In the genomic region with DNA sequence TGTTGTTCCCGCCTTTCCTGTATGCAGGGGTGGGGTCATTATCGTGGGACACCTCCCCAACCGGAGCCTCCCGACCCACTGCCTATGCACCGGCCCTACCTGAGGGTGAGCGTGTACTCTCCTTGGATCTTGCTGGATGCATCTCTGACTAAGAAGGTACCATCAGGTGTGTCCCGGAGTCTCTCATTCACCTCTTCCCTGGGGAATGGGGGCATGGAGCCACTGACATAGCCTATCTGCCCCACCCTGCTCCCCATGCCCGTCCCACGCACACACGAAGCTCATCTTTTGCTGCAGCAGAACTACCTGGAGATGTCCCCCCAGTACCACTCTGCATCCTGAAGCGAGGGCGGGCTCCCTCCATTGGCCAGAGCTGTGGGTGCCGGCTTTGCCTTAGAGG, we compare ENCODE assay signal across 19 mouse cellular contexts. TPM values are rescaled to one million over a fixed set of nuclear protein-coding genes. Genes with fewer than 3 reads are reported as not detected.
"Had no signal": no experiment of that assay in that cellular context is flagged by ENCODE, and none has a peak within 500 bp of the region (broad histone marks: within the 10 kb centered on the region; RNA-seq: fewer than 3 reads in every experiment).

No protein-coding gene starts in this region.

- H3K9me3 ChIP-seq: midbrain, embryonic 10.5 days; midbrain, embryonic 12.5 days; neural tube, embryonic 13.5 days; neural tube, embryonic 15.5 days; stomach, embryonic 15.5 days had no signal

- ATAC-seq: midbrain, embryonic 16.5 days had no signal

- H3K27me3 ChIP-seq: stomach, embryonic 15.5 days had no signal

- H3K4me3 ChIP-seq: midbrain, embryonic 10.5 days; midbrain, embryonic 12.5 days; myocyte; neural tube, embryonic 13.5 days; neural tube, embryonic 15.5 days; stomach, embryonic 15.5 days had no signal

- H3K4me2 ChIP-seq: lung, embryonic 14.5 days; midbrain, embryonic 12.5 days; neural tube, embryonic 13.5 days; neural tube, embryonic 15.5 days; stomach, embryonic 15.5 days had no signal

- DNase-seq: lung, adult 18-20 months; lung, embryonic 14.5 days; lung, postnatal 10 days; lung, postnatal 4 days; midbrain, embryonic 14.5 days; retina, postnatal 1 day; right cerebral cortex, postnatal 14 days; thymus, adult 2 months; thymus, postnatal 25 days; thymus, postnatal 4 days had no signal

- H3K27ac ChIP-seq: midbrain, embryonic 10.5 days; midbrain, embryonic 12.5 days; neural tube, embryonic 13.5 days; neural tube, embryonic 15.5 days; stomach, embryonic 15.5 days; stomach, postnatal 0 days had no signal

- H3K9ac ChIP-seq: lung, embryonic 14.5 days; midbrain, embryonic 12.5 days; neural tube, embryonic 13.5 days; neural tube, embryonic 15.5 days; stomach, embryonic 15.5 days had no signal

RNA-seq across cellular contexts. Expression of a gene that starts 37.5 kb away (rescaled TPM):
- polyA plus RNA-seq: neural tube, embryonic 11.5 days; neural tube, embryonic 13.5 days had no signal
